Mouse (Mus musculus) embryonic facial prominence, embryonic 15.5 days (tissue): ENCODE results near the gene Zfp428. TPM values are rescaled to one million over a fixed set of nuclear protein-coding genes. Genes with fewer than 3 reads are reported as not detected.

Source experiments
- ATAC-seq: fragments of 200-750 bp; cut with Nextera tagmentation; 2 replicates; pipeline ENCODE4 v1.8.0; 2017; ENCODE audit warnings: low read depth, moderate TSS enrichment; ENCODE audit not compliant: insufficient number of reproducible peaks, low FRiP score, low TSS enrichment
- H3K27ac ChIP-seq: fragments of 300-500 bp; sonication (generic); replicated peaks from 2 replicates; pipeline ENCODE4 v1.5.1; 2015; ENCODE audit warnings: mild to moderate bottlenecking, inconsistent platforms
- H3K27me3 ChIP-seq: fragments of 300-500 bp; sonication (generic); 2 replicates; pipeline ENCODE4 v1.6.1; 2015; ENCODE audit warnings: inconsistent platforms
- H3K36me3 ChIP-seq: fragments of 300-500 bp; sonication (generic); 2 replicates; pipeline ENCODE4 v1.6.1; 2015; ENCODE audit warnings: mild to moderate bottlenecking, inconsistent platforms
- H3K4me1 ChIP-seq: fragments of 300-500 bp; sonication (generic); 2 replicates; pipeline ENCODE4 v1.6.1; 2015; ENCODE audit warnings: inconsistent platforms
- H3K4me2 ChIP-seq: fragments of 300-500 bp; sonication (generic); replicated peaks from 2 replicates; pipeline ENCODE4 v1.6.1; 2015; ENCODE audit warnings: mild to moderate bottlenecking, inconsistent platforms
- H3K4me3 ChIP-seq: fragments of 300-500 bp; sonication (generic); replicated peaks from 2 replicates; pipeline ENCODE4 v1.5.1; 2015; ENCODE audit warnings: mild to moderate bottlenecking, inconsistent platforms
- H3K9ac ChIP-seq: fragments of 300-500 bp; sonication (generic); 2 replicates; pipeline ENCODE4 v1.6.1; 2015; ENCODE audit warnings: inconsistent platforms
- H3K9me3 ChIP-seq: fragments of 300-500 bp; sonication (generic); replicated peaks from 2 replicates; pipeline ENCODE4 v1.6.1; 2016; ENCODE audit warnings: inconsistent platforms
- WGBS: fragments of 180-500 bp; shearing (Covaris S2); methylation state at CpG from one replicate; pipeline ENCODE4 v1.1.7; 2015; 5-methylcytosine and 5-hydroxymethylcytosine counted together
- polyA plus RNA-seq: library from polyadenylated mRNA; unstranded; fragments of >200 nt; fragmentation: Nextera tagmentation; extraction: Ambion mirVana; gene quantifications from 2 replicates; pipeline ENCODE4 v1.2.1, GENCODE M21; 2015

The Zfp428 gene
- polyA plus RNA-seq, 1 experiment from 2014 or later: 65.9 TPM

GRCm38 (mm10) chr7:24472442-24472841, 34.4 kb upstream of the Zfp428 start:
- Histone ChIP-seq H3K4me3 (no peak overlapping the region), H3K9ac (no peak overlapping the region), H3K9me3 (0 out of 2 replicates have a peak, but pooled peaks cover 9% of the 10 kb centered on the region), H3K36me3 (no peaks in the 10 kb centered on the region), H3K27ac (no peak overlapping the region), H3K27me3 (no peaks in the 10 kb centered on the region), H3K4me1 (peaks cover 10% of the 10 kb centered on the region), H3K4me2 (no peak overlapping the region)
- no peak for ATAC-seq
- WGBS: 74% methylated on average over 6 of the region's 6 CpGs

GRCm38 (mm10) chr7:24472937-24473336, 33.9 kb upstream of the Zfp428 start:
- H3K4me3 ChIP-seq: no peak overlapping the region
- H3K27me3 ChIP-seq: no peaks in the 10 kb centered on the region
- ATAC-seq: no peak
- no peak overlapping the region for H3K9ac ChIP-seq
- WGBS: 75% methylated on average over 7 of the region's 7 CpGs
- H3K27ac ChIP-seq: no peak overlapping the region
- H3K4me1 ChIP-seq: peaks cover 10% of the 10 kb centered on the region
- no peaks in the 10 kb centered on the region for H3K36me3 ChIP-seq
- H3K4me2 ChIP-seq: no peak overlapping the region
- 0 out of 2 replicates have a peak, but pooled peaks cover 9% of the 10 kb centered on the region for H3K9me3 ChIP-seq

- 45% methylated on average over 10 of the region's 10 CpGs for WGBS
- no peak for ATAC-seq
- Histone ChIP-seq H3K27me3 (no peaks in the 10 kb centered on the region), H3K9ac (no peak overlapping the region), H3K9me3 (0 out of 2 replicates have a peak, but pooled peaks cover 7% of the 10 kb centered on the region), H3K27ac (0 out of 2 replicates have a peak overlapping the region, but pooled peaks have one; percentile 60), H3K4me1 (peaks cover 10% of the 10 kb centered on the region), H3K4me3 (no peak overlapping the region), H3K4me2 (no peak overlapping the region), H3K36me3 (no peaks in the 10 kb centered on the region)
These were observed 32.8 kb upstream of the Zfp428 start for GRCm38 (mm10) chr7:24473913-24474529.

- Histone ChIP-seq H3K9ac (no peak overlapping the region), H3K27me3 (no peaks in the 10 kb centered on the region), H3K27ac (peak overlapping the region; percentile 60), H3K4me3 (peak overlapping the region; percentile 4; the same call in 1 of the 2 replicates), H3K4me1 (peaks cover 10% of the 10 kb centered on the region), H3K36me3 (no peaks in the 10 kb centered on the region), H3K9me3 (no peaks in the 10 kb centered on the region), H3K4me2 (peak overlapping the region; percentile 35)
- no peak; the same call in 1 of the 2 replicates for ATAC-seq
- WGBS: 20% methylated on average over 21 of the region's 21 CpGs
These were observed 31.8 kb upstream of the Zfp428 start for GRCm38 (mm10) chr7:24474811-24475506.

- Histone ChIP-seq H3K27ac (no peak overlapping the region), H3K4me2 (no peak overlapping the region), H3K4me3 (no peak overlapping the region), H3K4me1 (peaks cover 16% of the 10 kb centered on the region), H3K9ac (no peak overlapping the region), H3K36me3 (no peaks in the 10 kb centered on the region), H3K9me3 (no peaks in the 10 kb centered on the region), H3K27me3 (peaks cover 4% of the 10 kb centered on the region; the same call in 1 of the 2 replicates)
- WGBS: 75% methylated on average over 8 of the region's 8 CpGs
- ATAC-seq: no peak
These were observed 30.5 kb upstream of the Zfp428 start for GRCm38 (mm10) chr7:24476338-24476737.

GRCm38 (mm10) chr7:24476856-24477255, 29.9 kb upstream of the Zfp428 start:
- Histone ChIP-seq H3K27ac (no peak overlapping the region), H3K9me3 (no peaks in the 10 kb centered on the region), H3K4me3 (no peak overlapping the region), H3K4me1 (peaks cover 19% of the 10 kb centered on the region), H3K27me3 (peaks cover 4% of the 10 kb centered on the region; the same call in 1 of the 2 replicates), H3K36me3 (no peaks in the 10 kb centered on the region), H3K4me2 (no peak overlapping the region), H3K9ac (no peak overlapping the region)
- 83% methylated on average over 7 of the region's 7 CpGs for WGBS
- no peak for ATAC-seq

GRCm38 (mm10) chr7:24478911-24479310, 27.9 kb upstream of the Zfp428 start:
- Histone ChIP-seq H3K9ac (no peak overlapping the region), H3K9me3 (no peaks in the 10 kb centered on the region), H3K27me3 (peaks cover 6% of the 10 kb centered on the region; the same call in 1 of the 2 replicates), H3K27ac (no peak overlapping the region), H3K4me3 (no peak overlapping the region), H3K4me2 (no peak overlapping the region), H3K4me1 (peaks cover 29% of the 10 kb centered on the region), H3K36me3 (no peaks in the 10 kb centered on the region)
- 82% methylated on average over 5 of the region's 5 CpGs for whole genome bisulfite sequencing
- no peak for ATAC-seq

GRCm38 (mm10) chr7:24479685-24480084, 27.1 kb upstream of the Zfp428 start:
- Histone ChIP-seq H3K4me1 (peaks cover 27% of the 10 kb centered on the region), H3K36me3 (no peaks in the 10 kb centered on the region), H3K9ac (no peak overlapping the region), H3K4me2 (no peak overlapping the region), H3K27me3 (peaks cover 7% of the 10 kb centered on the region; the same call in 1 of the 2 replicates), H3K4me3 (no peak overlapping the region), H3K27ac (no peak overlapping the region), H3K9me3 (no peaks in the 10 kb centered on the region)
- 81% methylated on average over 2 of the region's 2 CpGs for WGBS
- no peak for ATAC-seq

GRCm38 (mm10) chr7:24480121-24480941, 26.5 kb upstream of the Zfp428 start:
- ATAC-seq: no peak
- Histone ChIP-seq H3K9ac (no peak overlapping the region), H3K27me3 (peaks cover 7% of the 10 kb centered on the region; the same call in 1 of the 2 replicates), H3K4me1 (peaks cover 20% of the 10 kb centered on the region), H3K4me2 (peak overlapping the region; percentile 94; the same call in 1 of the 2 replicates), H3K9me3 (no peaks in the 10 kb centered on the region), H3K27ac (no peak overlapping the region), H3K4me3 (no peak overlapping the region), H3K36me3 (no peaks in the 10 kb centered on the region)
- 45% methylated on average over 18 of the region's 18 CpGs for WGBS

GRCm38 (mm10) chr7:24480986-24481473, 25.8 kb upstream of the Zfp428 start:
- Histone ChIP-seq H3K4me1 (peaks cover 20% of the 10 kb centered on the region), H3K9me3 (no peaks in the 10 kb centered on the region), H3K27ac (no peak overlapping the region), H3K9ac (peak overlapping the region; percentile 29), H3K27me3 (peaks cover 7% of the 10 kb centered on the region; the same call in 1 of the 2 replicates), H3K4me2 (peak overlapping the region; percentile 94), H3K36me3 (no peaks in the 10 kb centered on the region), H3K4me3 (peak overlapping the region; percentile 67)
- no peak for ATAC-seq
- WGBS: 10% methylated on average over 14 of the region's 14 CpGs
